Mouse (Mus musculus): Measurements from ENCODE around the gene Specc1l. TPM values are rescaled to one million over a fixed set of nuclear protein-coding genes. Genes with fewer than 3 reads are reported as not detected.

Specc1l gene
- polyA plus RNA-seq, 1 experiment = 17.7 TPM

GRCm38 (mm10) chr10:75304049-75304405 is 92.2 kb downstream of the Specc1l start:
- Histone ChIP-seq H3K4me3 (ENCODE audit: extremely low read depth, insufficient read depth, insufficient read length) (no peak overlapping the region), H3K27ac (ENCODE audit: insufficient read depth, low read length) (peak overlapping the region; percentile 36), H3K36me3 (ENCODE audit: control insufficient read depth, insufficient read depth, low read length) (peaks cover 16% of the 10 kb centered on the region), H3K4me1 (ENCODE audit: control insufficient read depth, insufficient read depth, insufficient read length) (peaks cover 27% of the 10 kb centered on the region; the same call in 1 of the 2 replicates), H3K27me3 (ENCODE audit: control insufficient read depth, insufficient read depth, low read length) (no peaks in the 10 kb centered on the region)
- no peak for DNase-seq (ENCODE audit: low read depth in 1 of 2, low spot score in 2 of 2)
- no peak for TF ChIP-seq POLR2A (IDR thresholded peaks at IDR 0.05; ENCODE audit: low read depth, low read length)
- no peak for TF ChIP-seq CTCF (IDR thresholded peaks at IDR 0.05; ENCODE audit: extremely low read depth, insufficient read depth, insufficient read length, insufficient replicate concordance)
- 80% methylated on average over 5 of the region's 5 CpGs for WGBS

GRCm38 (mm10) chr10:75304413-75304812 is 92.5 kb downstream of the Specc1l start:
- WGBS = 19% methylated on average over 6 of the region's 6 CpGs
- H3K27ac ChIP-seq (ENCODE audit: insufficient read depth, low read length) = peak overlapping the region; percentile 36
- no peak overlapping the region for H3K4me3 ChIP-seq (ENCODE audit: extremely low read depth, insufficient read depth, insufficient read length)

GRCm38 (mm10) chr10:75307130-75307529 is 95.3 kb downstream of the Specc1l start:
- Histone ChIP-seq H3K4me3 (ENCODE audit: extremely low read depth, insufficient read depth, insufficient read length) (no peak overlapping the region), H3K27ac (ENCODE audit: insufficient read depth, low read length) (no peak overlapping the region), H3K4me1 (ENCODE audit: control insufficient read depth, insufficient read depth, insufficient read length) (peaks cover 20% of the 10 kb centered on the region; the same call in 1 of the 2 replicates), H3K36me3 (ENCODE audit: control insufficient read depth, insufficient read depth, low read length) (peaks cover 25% of the 10 kb centered on the region), H3K27me3 (ENCODE audit: control insufficient read depth, insufficient read depth, low read length) (no peaks in the 10 kb centered on the region)
- 85% methylated on average over 7 of the region's 7 CpGs for WGBS
- no peak for TF ChIP-seq POLR2A (IDR thresholded peaks at IDR 0.05; ENCODE audit: low read depth, low read length)
- no peak for TF ChIP-seq CTCF (IDR thresholded peaks at IDR 0.05; ENCODE audit: extremely low read depth, insufficient read depth, insufficient read length, insufficient replicate concordance)
- DNase-seq (ENCODE audit: low read depth in 1 of 2, low spot score in 2 of 2) = no peak

More at GRCm38 (mm10) chr10:75304413-75304812, 92.5 kb downstream of the Specc1l start:
- TF ChIP-seq POLR2A (IDR thresholded peaks at IDR 0.05; ENCODE audit: low read depth, low read length) (no peak), CTCF (IDR thresholded peaks at IDR 0.05; ENCODE audit: extremely low read depth, insufficient read depth, insufficient read length, insufficient replicate concordance) (no peak)
- Histone ChIP-seq H3K27me3 (ENCODE audit: control insufficient read depth, insufficient read depth, low read length) (no peaks in the 10 kb centered on the region), H3K36me3 (ENCODE audit: control insufficient read depth, insufficient read depth, low read length) (peaks cover 19% of the 10 kb centered on the region), H3K4me1 (ENCODE audit: control insufficient read depth, insufficient read depth, insufficient read length) (peaks cover 27% of the 10 kb centered on the region; the same call in 1 of the 2 replicates)
- DNase-seq (ENCODE audit: low read depth in 1 of 2, low spot score in 2 of 2) = peak in 1 of 2 experiments; percentile 25

GRCm38 (mm10) chr10:75312361-75312760 is 100.5 kb downstream of the Specc1l start:
- WGBS = 38% methylated on average over 7 of the region's 7 CpGs
- peaks cover 9% of the 10 kb centered on the region; the same call in 1 of the 2 replicates for H3K4me1 ChIP-seq (ENCODE audit: control insufficient read depth, insufficient read depth, insufficient read length)
- TF ChIP-seq CTCF (IDR thresholded peaks at IDR 0.05; ENCODE audit: extremely low read depth, insufficient read depth, insufficient read length, insufficient replicate concordance) (no peak), POLR2A (IDR thresholded peaks at IDR 0.05; ENCODE audit: low read depth, low read length) (no peak)

GRCm38 (mm10) chr10:75314190-75314980 is 102.5 kb downstream of the Specc1l start:
- Histone ChIP-seq H3K4me3 (ENCODE audit: extremely low read depth, insufficient read depth, insufficient read length) (no peak overlapping the region), H3K4me1 (ENCODE audit: control insufficient read depth, insufficient read depth, insufficient read length) (peaks cover 21% of the 10 kb centered on the region; the same call in 1 of the 2 replicates), H3K27me3 (ENCODE audit: control insufficient read depth, insufficient read depth, low read length) (peaks cover 4% of the 10 kb centered on the region; the same call in 1 of the 2 replicates), H3K36me3 (ENCODE audit: control insufficient read depth, insufficient read depth, low read length) (peaks cover 7% of the 10 kb centered on the region; the same call in 1 of the 2 replicates), H3K27ac (ENCODE audit: insufficient read depth, low read length) (no peak overlapping the region)
- WGBS = 54% methylated on average over 6 of the region's 6 CpGs
- no peak for DNase-seq (ENCODE audit: low read depth in 1 of 2, low spot score in 2 of 2)
- TF ChIP-seq POLR2A (IDR thresholded peaks at IDR 0.05; ENCODE audit: low read depth, low read length) (no peak), CTCF (IDR thresholded peaks at IDR 0.05; ENCODE audit: extremely low read depth, insufficient read depth, insufficient read length, insufficient replicate concordance) (no peak)

More at GRCm38 (mm10) chr10:75312361-75312760, 100.5 kb downstream of the Specc1l start:
- H3K36me3 ChIP-seq (ENCODE audit: control insufficient read depth, insufficient read depth, low read length) = peaks cover 19% of the 10 kb centered on the region
- H3K27ac ChIP-seq (ENCODE audit: insufficient read depth, low read length) = no peak overlapping the region
- peaks cover 4% of the 10 kb centered on the region; the same call in 1 of the 2 replicates for H3K27me3 ChIP-seq (ENCODE audit: control insufficient read depth, insufficient read depth, low read length)
- no peak overlapping the region for H3K4me3 ChIP-seq (ENCODE audit: extremely low read depth, insufficient read depth, insufficient read length)
- no peak for DNase-seq (ENCODE audit: low read depth in 1 of 2, low spot score in 2 of 2)

- 81% methylated on average over 8 of the region's 8 CpGs for WGBS
- no peak for DNase-seq (ENCODE audit: low read depth in 1 of 2, low spot score in 2 of 2)
- Histone ChIP-seq H3K36me3 (ENCODE audit: control insufficient read depth, insufficient read depth, low read length) (no peaks in the 10 kb centered on the region; the same call in 1 of the 2 replicates), H3K27me3 (ENCODE audit: control insufficient read depth, insufficient read depth, low read length) (peaks cover 4% of the 10 kb centered on the region; the same call in 1 of the 2 replicates), H3K4me3 (ENCODE audit: extremely low read depth, insufficient read depth, insufficient read length) (no peak overlapping the region), H3K4me1 (ENCODE audit: control insufficient read depth, insufficient read depth, insufficient read length) (peaks cover 34% of the 10 kb centered on the region; the same call in 1 of the 2 replicates), H3K27ac (ENCODE audit: insufficient read depth, low read length) (no peak overlapping the region)
- no peak for TF ChIP-seq CTCF (IDR thresholded peaks at IDR 0.05; ENCODE audit: extremely low read depth, insufficient read depth, insufficient read length, insufficient replicate concordance)
- TF ChIP-seq POLR2A (IDR thresholded peaks at IDR 0.05; ENCODE audit: low read depth, low read length) = no peak
Measured at GRCm38 (mm10) chr10:75315756-75316155, 103.9 kb downstream of the Specc1l start.

All from spleen, adult 2 months (tissue).